Mouse (Mus musculus): ENCODE measurements around the gene Samm50. TPM values are rescaled to one million over a fixed set of nuclear protein-coding genes. Genes with fewer than 3 reads are reported as not detected.

Gene Samm50
- polyA plus RNA-seq, 1 experiment from 2014 or later: 110 TPM

DNA sequence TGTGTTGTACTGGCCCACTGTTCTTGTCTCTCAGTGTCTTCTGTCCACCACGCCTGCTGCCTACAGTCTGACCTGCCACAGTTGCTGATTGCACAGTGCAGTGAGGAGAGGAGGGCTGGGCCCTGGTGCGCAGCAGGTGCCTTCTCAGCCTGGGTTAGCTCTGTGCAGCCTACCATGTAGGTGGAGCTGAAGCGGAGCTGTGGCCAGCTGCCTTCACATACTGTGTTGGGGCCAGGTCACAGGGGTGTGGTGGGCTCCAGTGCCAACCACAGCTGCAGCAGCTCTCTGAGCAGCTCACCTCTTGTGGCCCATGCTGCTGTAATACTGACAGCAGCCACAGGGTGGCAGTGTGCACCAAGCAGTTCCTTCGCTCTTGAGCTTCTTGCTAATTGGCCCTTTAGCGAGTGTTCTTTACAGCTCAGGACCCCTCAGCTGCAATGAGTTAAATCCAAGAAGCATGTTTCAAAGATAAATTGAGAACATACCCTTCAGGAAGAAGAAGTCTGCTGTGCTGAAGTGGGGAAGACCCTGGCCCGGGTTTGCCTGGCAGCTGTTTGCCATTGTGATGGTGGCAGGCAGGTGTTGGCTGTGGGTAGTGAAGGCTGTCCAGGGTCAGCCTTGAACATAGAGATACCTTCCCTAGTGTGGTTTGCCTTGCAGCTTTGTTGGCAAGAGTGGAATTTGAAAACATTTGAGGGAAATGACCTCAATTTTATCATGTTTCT lies 20.2 kb downstream of the Samm50 start:
- H3K4me1 ChIP-seq: peaks cover 49% of the 10 kb centered on the region
- ATAC-seq (ENCODE audit: insufficient number of reproducible peaks, insufficient read depth, low FRiP score, low TSS enrichment, low read depth): peak; percentile 11; the same call in 1 of the 2 replicates
- no peak overlapping the region for H3K9ac ChIP-seq
- no peaks in the 10 kb centered on the region for H3K27me3 ChIP-seq
- H3K27ac ChIP-seq: no peak overlapping the region
- no peak overlapping the region for H3K4me2 ChIP-seq
- H3K36me3 ChIP-seq: peaks cover 63% of the 10 kb centered on the region
- H3K4me3 ChIP-seq: no peak overlapping the region
- no peaks in the 10 kb centered on the region for H3K9me3 ChIP-seq
- WGBS: 33% methylated on average over 6 of the region's 6 CpGs

DNA sequence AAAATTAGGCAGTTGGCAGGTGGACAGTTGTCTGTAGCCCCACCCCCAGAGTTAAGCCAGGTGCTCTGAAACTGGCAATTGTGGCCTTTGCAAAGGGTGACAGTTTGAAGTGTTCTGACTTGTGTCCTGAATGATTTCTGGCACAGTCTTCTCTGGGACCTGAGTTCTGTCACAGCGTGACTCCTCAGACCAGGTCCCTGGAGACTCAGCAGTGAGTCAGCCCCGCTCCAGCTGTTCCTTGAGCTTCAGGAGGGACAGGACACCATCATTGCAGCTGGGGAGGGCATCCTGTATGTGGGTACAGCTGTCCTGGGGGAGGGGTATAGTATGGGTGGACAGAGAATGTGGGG lies 20.7 kb downstream of the Samm50 start:
- ATAC-seq (ENCODE audit: insufficient number of reproducible peaks, insufficient read depth, low FRiP score, low TSS enrichment, low read depth): no peak; the same call in 1 of the 2 replicates
- Histone ChIP-seq H3K27ac (no peak overlapping the region), H3K27me3 (no peaks in the 10 kb centered on the region), H3K36me3 (peaks cover 58% of the 10 kb centered on the region), H3K4me3 (no peak overlapping the region), H3K9me3 (no peaks in the 10 kb centered on the region), H3K4me1 (peaks cover 53% of the 10 kb centered on the region), H3K4me2 (no peak overlapping the region), H3K9ac (no peak overlapping the region)
- WGBS: 69% methylated on average over 2 of the region's 2 CpGs

DNA sequence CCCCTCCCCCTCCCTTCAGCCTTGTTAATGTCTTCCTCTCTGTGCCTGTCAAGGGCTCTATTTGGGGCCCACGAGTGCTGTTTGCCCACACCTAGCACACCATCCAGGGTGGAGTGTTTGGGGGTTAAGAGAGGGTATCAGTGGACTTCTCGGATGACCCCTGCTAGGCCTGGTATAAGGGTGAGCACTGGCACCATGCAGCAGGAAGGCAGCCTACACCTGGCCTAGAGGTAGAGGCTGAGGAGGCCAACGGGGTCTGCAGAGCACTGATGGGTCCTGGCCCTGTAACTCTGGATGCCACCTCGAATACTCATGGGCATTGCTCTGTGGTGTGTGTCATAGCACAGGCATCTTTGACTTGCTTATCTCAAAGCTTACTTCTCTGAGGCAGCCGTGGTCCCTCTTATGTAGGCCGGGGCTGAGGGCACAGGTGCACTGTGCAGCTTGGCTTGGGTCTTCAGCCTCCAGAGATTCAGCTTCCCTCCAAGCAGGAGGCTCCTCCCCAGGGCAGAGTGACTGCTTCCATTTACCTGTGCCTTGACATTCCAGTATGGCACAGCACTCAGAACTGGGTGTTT lies 21.2 kb downstream of the Samm50 start:
- peaks cover 55% of the 10 kb centered on the region for H3K36me3 ChIP-seq
- H3K4me2 ChIP-seq: no peak overlapping the region
- ATAC-seq (ENCODE audit: insufficient number of reproducible peaks, insufficient read depth, low FRiP score, low TSS enrichment, low read depth): no peak
- H3K27me3 ChIP-seq: no peaks in the 10 kb centered on the region
- no peaks in the 10 kb centered on the region for H3K9me3 ChIP-seq
- no peak overlapping the region for H3K9ac ChIP-seq
- WGBS: 86% methylated on average over 6 of the region's 6 CpGs
- H3K4me1 ChIP-seq: peaks cover 59% of the 10 kb centered on the region
- no peak overlapping the region for H3K4me3 ChIP-seq
- no peak overlapping the region for H3K27ac ChIP-seq

DNA sequence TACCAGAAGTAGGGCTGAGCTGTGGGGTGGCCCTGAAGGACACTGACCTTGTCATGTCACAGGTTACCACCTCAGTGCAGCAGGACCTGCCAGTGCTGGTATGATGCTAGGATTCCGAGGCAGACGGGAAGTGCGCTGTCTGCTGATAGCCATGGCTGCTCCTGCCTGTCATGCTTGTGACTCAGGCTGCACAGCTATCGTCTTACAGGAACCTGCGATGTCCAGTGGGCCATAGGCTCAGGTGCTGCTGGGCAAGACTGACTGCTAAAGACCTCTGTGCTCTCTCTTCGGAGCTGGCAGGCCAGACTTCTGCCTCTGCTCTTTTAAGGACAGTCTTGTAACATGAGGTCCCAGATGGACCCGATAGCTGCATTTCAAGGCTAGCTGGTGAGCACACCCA lies 22.4 kb downstream of the Samm50 start:
- WGBS: 61% methylated on average over 7 of the region's 7 CpGs
- Histone ChIP-seq H3K27me3 (no peaks in the 10 kb centered on the region), H3K4me3 (no peak overlapping the region), H3K9ac (no peak overlapping the region), H3K9me3 (no peaks in the 10 kb centered on the region), H3K4me2 (no peak overlapping the region), H3K4me1 (peaks cover 71% of the 10 kb centered on the region), H3K36me3 (peaks cover 44% of the 10 kb centered on the region), H3K27ac (no peak overlapping the region)
- ATAC-seq (ENCODE audit: insufficient number of reproducible peaks, insufficient read depth, low FRiP score, low TSS enrichment, low read depth): no peak

DNA sequence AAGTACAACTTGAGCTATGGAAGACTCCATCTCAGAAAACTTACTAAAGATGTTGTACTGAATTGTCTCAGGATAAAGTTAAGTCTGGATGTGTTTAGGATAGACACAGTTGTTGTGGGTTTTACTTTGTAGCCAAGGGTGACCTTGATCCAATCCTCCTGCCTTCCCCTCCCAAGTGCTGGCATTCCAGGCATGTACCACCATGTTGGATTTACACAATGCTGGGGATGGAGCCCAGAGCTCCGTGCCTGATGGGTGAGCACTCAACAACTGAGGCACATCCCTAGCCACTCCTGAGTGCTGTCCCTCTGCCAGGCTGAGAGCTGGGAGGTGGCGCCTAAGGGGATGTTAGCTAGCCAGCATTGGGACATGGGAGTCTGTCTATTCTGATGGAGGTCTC lies 23.2 kb downstream of the Samm50 start:
- Histone ChIP-seq H3K27me3 (no peaks in the 10 kb centered on the region), H3K4me2 (no peak overlapping the region), H3K9me3 (no peaks in the 10 kb centered on the region), H3K9ac (no peak overlapping the region), H3K27ac (no peak overlapping the region), H3K4me1 (peaks cover 73% of the 10 kb centered on the region), H3K4me3 (no peak overlapping the region), H3K36me3 (peaks cover 36% of the 10 kb centered on the region)
- no peak for ATAC-seq (ENCODE audit: insufficient number of reproducible peaks, insufficient read depth, low FRiP score, low TSS enrichment, low read depth)
- WGBS: 66% methylated on average over 2 of the region's 2 CpGs

DNA sequence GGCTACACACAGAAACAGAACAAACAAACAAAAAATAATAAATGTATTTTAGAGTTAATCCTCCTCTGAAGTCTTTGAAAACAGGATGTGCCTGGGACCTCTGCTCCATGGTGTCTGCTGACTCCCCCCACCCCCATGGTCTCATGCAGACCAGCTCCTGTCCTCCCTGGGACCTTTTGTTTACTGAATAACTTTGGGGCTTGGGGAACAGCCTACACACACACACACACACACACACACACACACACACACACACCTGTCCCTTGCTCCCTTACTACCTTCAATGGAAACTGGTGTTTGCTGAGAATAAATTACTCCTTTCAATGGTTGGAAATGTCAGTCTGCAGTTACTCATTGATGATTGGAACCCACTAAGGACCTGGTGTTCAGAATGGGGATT lies 24.0 kb downstream of the Samm50 start:
- Histone ChIP-seq H3K27ac (no peak overlapping the region), H3K9me3 (no peaks in the 10 kb centered on the region), H3K9ac (no peak overlapping the region), H3K4me3 (no peak overlapping the region), H3K27me3 (no peaks in the 10 kb centered on the region), H3K4me2 (no peak overlapping the region), H3K4me1 (peaks cover 73% of the 10 kb centered on the region), H3K36me3 (peaks cover 28% of the 10 kb centered on the region)
- no peak for ATAC-seq (ENCODE audit: insufficient number of reproducible peaks, insufficient read depth, low FRiP score, low TSS enrichment, low read depth)

DNA sequence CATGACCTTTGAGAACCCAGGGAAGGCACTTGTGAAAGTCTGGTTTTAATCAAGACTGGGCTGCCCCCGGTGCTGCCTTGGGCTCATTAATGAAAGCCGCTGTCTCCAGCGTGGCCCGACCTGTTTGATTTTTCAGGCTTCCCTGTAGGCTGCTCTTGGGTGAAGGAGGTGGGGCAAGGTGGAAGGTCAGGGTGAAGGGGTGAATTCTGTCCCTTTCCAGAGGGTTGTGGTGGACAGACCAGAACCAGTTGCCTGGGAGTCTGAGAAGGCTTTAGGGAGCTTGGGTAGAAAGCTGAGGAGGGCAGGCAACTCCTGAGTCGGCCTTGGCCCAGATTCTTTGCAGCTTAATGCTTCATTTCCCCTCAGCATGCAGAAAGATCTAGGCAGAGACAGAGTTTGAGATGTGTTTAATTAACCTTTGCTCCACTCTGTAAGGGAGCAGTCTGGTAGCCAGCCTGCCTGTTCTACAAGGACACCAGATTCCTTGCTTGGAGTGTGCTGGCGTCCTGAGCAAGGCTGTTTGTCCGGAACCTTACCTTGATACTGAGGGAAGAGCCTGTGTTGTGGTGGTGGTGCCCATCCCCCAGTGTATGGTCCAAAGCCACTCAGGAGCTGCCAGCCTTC lies 24.5 kb downstream of the Samm50 start:
- H3K4me3 ChIP-seq: no peak overlapping the region
- H3K36me3 ChIP-seq: peaks cover 23% of the 10 kb centered on the region
- no peak overlapping the region for H3K4me2 ChIP-seq
- 13% methylated on average over 7 of the region's 7 CpGs for WGBS
- peak overlapping the region; percentile 40; the same call in 1 of the 2 replicates for H3K27ac ChIP-seq
- no peaks in the 10 kb centered on the region for H3K9me3 ChIP-seq
- ATAC-seq (ENCODE audit: insufficient number of reproducible peaks, insufficient read depth, low FRiP score, low TSS enrichment, low read depth): no peak
- H3K9ac ChIP-seq: no peak overlapping the region
- peaks cover 73% of the 10 kb centered on the region for H3K4me1 ChIP-seq
- H3K27me3 ChIP-seq: no peaks in the 10 kb centered on the region

DNA sequence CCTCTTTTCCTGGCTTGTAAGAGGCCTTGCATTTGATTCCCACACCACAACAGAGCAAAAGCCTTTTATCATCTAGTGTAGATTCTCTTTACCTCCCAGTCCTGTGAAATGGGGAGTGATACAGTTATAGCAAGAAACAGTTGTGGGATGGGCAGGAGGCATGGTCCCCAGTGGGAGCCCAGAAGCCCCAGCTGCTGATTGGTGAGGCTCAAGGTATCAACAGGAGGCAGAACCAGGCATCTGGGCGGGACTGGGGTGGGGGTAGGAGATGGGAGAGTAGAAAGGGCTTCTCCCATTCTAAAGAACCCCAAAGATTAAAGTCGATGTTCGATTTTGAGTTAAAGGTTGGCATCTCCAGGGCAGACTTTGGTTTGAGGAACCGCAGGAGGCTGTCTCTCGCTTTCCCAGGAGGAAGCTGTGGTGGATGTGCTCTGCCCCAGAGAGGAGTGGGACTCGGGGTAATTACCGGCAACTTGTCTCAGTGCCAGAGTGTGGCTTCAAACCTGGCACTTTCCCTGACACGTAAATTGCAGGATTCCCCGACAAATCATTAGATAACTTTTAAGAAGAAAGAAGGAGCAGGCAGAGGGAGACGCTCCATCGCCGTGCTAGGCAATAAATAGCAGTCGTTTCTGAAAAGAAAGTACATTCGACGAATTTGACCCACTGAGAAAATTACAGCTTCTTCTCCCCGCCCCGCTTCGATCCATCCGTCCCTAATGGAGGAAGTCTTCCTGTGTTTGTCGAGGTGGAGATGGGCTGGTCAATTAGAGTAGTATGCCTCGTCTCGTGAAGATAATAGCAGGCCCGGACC lies 26.1 kb downstream of the Samm50 start:
- WGBS: 28% methylated on average over 23 of the region's 23 CpGs
- H3K27ac ChIP-seq: peak overlapping the region; percentile 51; the same call in 1 of the 2 replicates

DNA sequence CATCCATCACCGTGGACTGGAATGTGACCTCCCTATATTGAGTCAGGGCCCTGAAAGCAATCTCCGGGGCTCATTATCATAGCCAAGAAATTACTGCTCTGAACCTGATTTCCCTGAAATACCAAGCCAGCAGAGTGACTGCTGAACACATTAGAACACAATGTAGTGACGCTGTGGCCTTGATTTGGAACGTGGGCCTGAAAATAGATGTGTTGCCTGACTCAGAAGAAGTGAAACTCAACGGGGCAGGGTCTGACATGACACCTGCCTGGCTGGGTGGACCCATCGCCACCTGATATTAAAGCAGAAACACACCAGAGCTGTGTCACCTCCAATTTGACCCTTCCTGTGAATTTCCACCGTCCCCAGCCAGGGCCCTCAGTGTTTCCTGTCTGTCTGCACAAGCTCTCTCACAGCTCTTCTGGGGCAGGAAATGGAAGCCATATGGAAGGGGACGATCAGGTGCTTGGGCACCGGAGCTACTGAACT lies 26.8 kb downstream of the Samm50 start:
- WGBS: 9% methylated on average over 9 of the region's 9 CpGs
- Histone ChIP-seq H3K9ac (no peak overlapping the region), H3K27me3 (no peaks in the 10 kb centered on the region), H3K4me2 (peak overlapping the region; percentile 20; the same call in 1 of the 2 replicates), H3K36me3 (peaks cover 11% of the 10 kb centered on the region), H3K4me1 (peaks cover 60% of the 10 kb centered on the region), H3K27ac (peak overlapping the region; percentile 51; the same call in 1 of the 2 replicates), H3K4me3 (no peak overlapping the region), H3K9me3 (no peaks in the 10 kb centered on the region)
- ATAC-seq (ENCODE audit: insufficient number of reproducible peaks, insufficient read depth, low FRiP score, low TSS enrichment, low read depth): no peak

More for the DNA sequence above, 26.1 kb downstream of the Samm50 start:
- Histone ChIP-seq H3K9ac (no peak overlapping the region), H3K4me3 (no peak overlapping the region), H3K4me2 (peak overlapping the region; percentile 20; the same call in 1 of the 2 replicates), H3K4me1 (peaks cover 60% of the 10 kb centered on the region), H3K36me3 (peaks cover 14% of the 10 kb centered on the region), H3K9me3 (no peaks in the 10 kb centered on the region), H3K27me3 (no peaks in the 10 kb centered on the region)
- no peak for ATAC-seq (ENCODE audit: insufficient number of reproducible peaks, insufficient read depth, low FRiP score, low TSS enrichment, low read depth)

DNA sequence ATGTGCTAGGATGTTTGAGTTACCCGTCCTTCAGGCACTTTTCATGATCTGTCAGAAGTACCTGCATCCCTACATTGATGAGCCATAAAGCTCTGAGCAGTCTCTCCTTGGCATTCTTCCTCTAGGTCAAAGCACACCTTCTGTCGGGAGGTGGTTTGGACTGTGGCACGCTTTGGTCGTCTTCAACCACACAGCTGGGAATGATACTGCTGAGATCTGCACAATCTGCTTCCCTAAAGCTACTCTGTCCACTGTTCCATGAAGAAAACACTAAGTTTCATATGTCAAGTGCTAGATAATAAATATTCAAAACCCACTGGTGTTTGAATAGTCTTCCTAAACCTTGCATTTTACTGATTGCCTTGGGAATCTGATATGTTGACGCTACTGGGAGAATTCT lies 29.5 kb downstream of the Samm50 start:
- H3K27ac ChIP-seq: no peak overlapping the region
- no peaks in the 10 kb centered on the region for H3K36me3 ChIP-seq
- H3K4me2 ChIP-seq: no peak overlapping the region
- peaks cover 49% of the 10 kb centered on the region for H3K4me1 ChIP-seq
- H3K4me3 ChIP-seq: no peak overlapping the region
- H3K9me3 ChIP-seq: no peaks in the 10 kb centered on the region
- no peak for ATAC-seq (ENCODE audit: insufficient number of reproducible peaks, insufficient read depth, low FRiP score, low TSS enrichment, low read depth)
- H3K27me3 ChIP-seq: 0 out of 2 replicates have a peak, but pooled peaks cover 4% of the 10 kb centered on the region
- 67% methylated on average over 5 of the region's 5 CpGs for WGBS
- no peak overlapping the region for H3K9ac ChIP-seq

DNA sequence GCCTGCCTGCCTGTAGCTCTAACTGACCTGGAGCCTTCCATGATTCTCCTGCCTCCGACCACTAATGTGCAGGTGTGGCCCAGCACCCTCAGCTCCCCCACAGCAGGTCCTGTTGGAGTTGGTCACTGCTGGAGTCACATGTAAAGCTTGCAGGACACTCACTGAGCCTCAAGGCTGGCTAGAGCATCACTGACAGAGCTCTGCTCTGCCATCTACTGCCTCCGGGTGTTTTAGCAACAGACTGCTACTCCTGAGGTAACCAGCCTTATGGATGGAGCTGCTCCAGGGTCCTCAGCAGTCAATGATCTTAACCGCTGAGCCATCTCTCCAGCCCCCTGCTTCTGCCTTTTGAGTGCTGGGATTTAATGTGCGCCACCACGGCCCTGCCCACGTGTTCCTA lies 31.4 kb downstream of the Samm50 start:
- H3K27ac ChIP-seq: no peak overlapping the region
- no peak overlapping the region for H3K4me3 ChIP-seq
- no peaks in the 10 kb centered on the region for H3K36me3 ChIP-seq
- H3K9ac ChIP-seq: no peak overlapping the region
- ATAC-seq (ENCODE audit: insufficient number of reproducible peaks, insufficient read depth, low FRiP score, low TSS enrichment, low read depth): no peak
- 0 out of 2 replicates have a peak, but pooled peaks cover 4% of the 10 kb centered on the region for H3K27me3 ChIP-seq
- peaks cover 42% of the 10 kb centered on the region for H3K4me1 ChIP-seq
- no peaks in the 10 kb centered on the region for H3K9me3 ChIP-seq
- H3K4me2 ChIP-seq: no peak overlapping the region
- WGBS: 38% methylated on average over 6 of the region's 6 CpGs
